In genomic region chr17:13920771-13921170, GRCm38 (mm10) we compare ENCODE assay signal across 16 mouse cellular contexts. TPM values are rescaled to one million over a fixed set of nuclear protein-coding genes. Genes with fewer than 3 reads are reported as not detected.
DNase-seq lines count a peak whose midpoint lies in the region; ATAC-seq and TF ChIP-seq lines count a peak whose summit lies in the region.
"Had no signal": no experiment of that assay in that cellular context is flagged by ENCODE, and none has a peak within 500 bp of the region (broad histone marks: within the 10 kb centered on the region; RNA-seq: fewer than 3 reads in every experiment).

No protein-coding gene starts in this region.

- no peak for TF ChIP-seq CTCF in ES-Bruce4 (IDR thresholded peaks at IDR 0.05; ENCODE audit: low read depth, low read length)

- peak overlapping the region; percentile 65 for H3K27ac ChIP-seq in forebrain, embryonic 10.5 days
- no peak overlapping the region for H3K27ac ChIP-seq in forebrain, embryonic 12.5 days
- H3K27ac ChIP-seq in ES-Bruce4 (ENCODE audit: insufficient read depth, low read length) = no peak overlapping the region
- peak overlapping the region; percentile 36; the same call in 1 of the 2 replicates for H3K27ac ChIP-seq in embryonic facial prominence, embryonic 12.5 days
- H3K27ac ChIP-seq in limb, embryonic 12.5 days = peak overlapping the region; percentile 45; the same call in 1 of the 2 replicates
- H3K27ac ChIP-seq: embryonic facial prominence, embryonic 13.5 days; heart, embryonic 15.5 days; liver, embryonic 13.5 days; neural tube, embryonic 12.5 days had no signal

- no peak overlapping the region for H3K4me3 ChIP-seq in forebrain, embryonic 10.5 days
- H3K4me3 ChIP-seq in forebrain, embryonic 12.5 days (replicated peaks) = no peak overlapping the region
- no peak overlapping the region for H3K4me3 ChIP-seq in ES-Bruce4 (ENCODE audit: low read depth, low read length)
- no peak overlapping the region for H3K4me3 ChIP-seq in embryonic facial prominence, embryonic 12.5 days
- no peak overlapping the region for H3K4me3 ChIP-seq in limb, embryonic 12.5 days (replicated peaks)
- H3K4me3 ChIP-seq: embryonic facial prominence, embryonic 13.5 days; heart, embryonic 15.5 days; liver, embryonic 13.5 days; neural tube, embryonic 12.5 days had no signal

- no peak for ATAC-seq in forebrain, embryonic 12.5 days (ENCODE audit: low FRiP score)
- no peak for ATAC-seq in embryonic facial prominence, embryonic 12.5 days (ENCODE audit: insufficient number of reproducible peaks, insufficient read depth, low FRiP score, low TSS enrichment)
- no peak for ATAC-seq in limb, embryonic 12.5 days (ENCODE audit: insufficient number of reproducible peaks, insufficient read depth, low FRiP score, low TSS enrichment, low read depth)

- no peak overlapping the region for H3K9ac ChIP-seq in forebrain, embryonic 12.5 days
- no peak overlapping the region for H3K9ac ChIP-seq in ES-Bruce4 (ENCODE audit: low read depth, poor library complexity, severe bottlenecking)
- no peak overlapping the region for H3K9ac ChIP-seq in embryonic facial prominence, embryonic 12.5 days
- no peak overlapping the region for H3K9ac ChIP-seq in limb, embryonic 12.5 days (replicated peaks)
- H3K9ac ChIP-seq: embryonic facial prominence, embryonic 13.5 days; heart, embryonic 15.5 days; liver, embryonic 13.5 days; neural tube, embryonic 12.5 days had no signal

- 58% methylated on average over 2 of the region's 2 CpGs for WGBS in forebrain, embryonic 10.5 days
- WGBS in forebrain, embryonic 12.5 days = 73% methylated on average over 2 of the region's 2 CpGs
- 42% methylated on average over 2 of the region's 2 CpGs for WGBS in embryonic facial prominence, embryonic 12.5 days
- 62% methylated on average over 2 of the region's 2 CpGs for WGBS in limb, embryonic 12.5 days

- no peaks in the 10 kb centered on the region for H3K9me3 ChIP-seq in forebrain, embryonic 10.5 days
- no peaks in the 10 kb centered on the region for H3K9me3 ChIP-seq in forebrain, embryonic 12.5 days
- H3K9me3 ChIP-seq in ES-Bruce4 (replicated peaks; ENCODE audit: control insufficient read depth, insufficient read depth, low read length, poor library complexity, severe bottlenecking) = no peaks in the 10 kb centered on the region
- H3K9me3 ChIP-seq in embryonic facial prominence, embryonic 12.5 days = no peaks in the 10 kb centered on the region
- H3K9me3 ChIP-seq in limb, embryonic 12.5 days = no peaks in the 10 kb centered on the region
- H3K9me3 ChIP-seq: embryonic facial prominence, embryonic 13.5 days; G1E; heart, embryonic 15.5 days; liver, embryonic 13.5 days; neural tube, embryonic 12.5 days had no signal

- no peaks in the 10 kb centered on the region for H3K36me3 ChIP-seq in forebrain, embryonic 10.5 days (replicated peaks)
- H3K36me3 ChIP-seq in forebrain, embryonic 12.5 days (replicated peaks) = no peaks in the 10 kb centered on the region
- H3K36me3 ChIP-seq in ES-Bruce4 (ENCODE audit: control insufficient read depth, insufficient read depth, low read length, poor library complexity, severe bottlenecking) = no peaks in the 10 kb centered on the region
- H3K36me3 ChIP-seq in embryonic facial prominence, embryonic 12.5 days = no peaks in the 10 kb centered on the region
- no peaks in the 10 kb centered on the region for H3K36me3 ChIP-seq in limb, embryonic 12.5 days
- H3K36me3 ChIP-seq: embryonic facial prominence, embryonic 13.5 days; G1E; heart, embryonic 15.5 days; liver, embryonic 13.5 days; neural tube, embryonic 12.5 days had no signal

- TF ChIP-seq POLR2A in ES-Bruce4 (IDR thresholded peaks at IDR 0.05; ENCODE audit: insufficient read depth, low read length) = no peak

- H3K4me2 ChIP-seq in forebrain, embryonic 12.5 days = no peak overlapping the region
- H3K4me2 ChIP-seq in embryonic facial prominence, embryonic 12.5 days (replicated peaks) = no peak overlapping the region
- H3K4me2 ChIP-seq in limb, embryonic 12.5 days = no peak overlapping the region
- H3K4me2 ChIP-seq: embryonic facial prominence, embryonic 13.5 days; heart, embryonic 15.5 days; liver, embryonic 13.5 days; midbrain, embryonic 11.5 days; neural tube, embryonic 12.5 days had no signal

- H3K27me3 ChIP-seq in forebrain, embryonic 10.5 days (ENCODE audit: poor library complexity, severe bottlenecking) = no peaks in the 10 kb centered on the region
- H3K27me3 ChIP-seq in forebrain, embryonic 12.5 days = no peaks in the 10 kb centered on the region
- no peaks in the 10 kb centered on the region for H3K27me3 ChIP-seq in ES-Bruce4 (ENCODE audit: control insufficient read depth, insufficient read depth, low read length, poor library complexity, severe bottlenecking)
- no peaks in the 10 kb centered on the region for H3K27me3 ChIP-seq in embryonic facial prominence, embryonic 12.5 days
- H3K27me3 ChIP-seq in limb, embryonic 12.5 days = no peaks in the 10 kb centered on the region
- H3K27me3 ChIP-seq: embryonic facial prominence, embryonic 13.5 days; heart, embryonic 15.5 days; liver, embryonic 13.5 days; neural tube, embryonic 12.5 days had no signal

- TF ChIP-seq EP300 in ES-Bruce4 (IDR thresholded peaks at IDR 0.05; ENCODE audit: insufficient read depth, low read depth, low read length) = peak; percentile 35; the same call in 1 of the 2 replicates

- peaks cover 19% of the 10 kb centered on the region for H3K4me1 ChIP-seq in forebrain, embryonic 10.5 days
- no peaks in the 10 kb centered on the region for H3K4me1 ChIP-seq in forebrain, embryonic 12.5 days
- peaks cover 2% of the 10 kb centered on the region for H3K4me1 ChIP-seq in ES-Bruce4 (ENCODE audit: control insufficient read depth, insufficient read depth, low read length)
- peaks cover 13% of the 10 kb centered on the region; the same call in 1 of the 2 replicates for H3K4me1 ChIP-seq in embryonic facial prominence, embryonic 12.5 days
- peaks cover 9% of the 10 kb centered on the region for H3K4me1 ChIP-seq in limb, embryonic 12.5 days (replicated peaks)
- H3K4me1 ChIP-seq: embryonic facial prominence, embryonic 13.5 days; liver, embryonic 13.5 days; neural tube, embryonic 12.5 days had no signal

- no peak for DNase-seq in forebrain, embryonic 10.5 days (ENCODE audit: extremely low spot score, low spot score)
- DNase-seq in right cerebral cortex, postnatal 14 days = no peak
- no peak for DNase-seq in frontal cortex, postnatal 25 days (ENCODE audit: low spot score in 2 of 2)
- DNase-seq in urinary bladder, adult 18-20 months (ENCODE audit: low spot score in 2 of 2) = no peak
- DNase-seq: adrenal gland, adult 2 months; liver, embryonic 13.5 days; thymus, postnatal 14 days had no signal

RNA-seq across cellular contexts. Expression of gene Gm7168, which starts 27.4 kb away (rescaled TPM):
- not detected in 2 replicates for polyA plus RNA-seq in forebrain, embryonic 10.5 days (2016; fragmentation: Nextera tagmentation; extraction: Ambion mirVana)
- polyA plus RNA-seq in forebrain, embryonic 12.5 days (2016; fragmentation: Nextera tagmentation; extraction: Ambion mirVana) = not detected in 2 replicates
- polyA plus RNA-seq in ES-Bruce4 (2011; ENCODE audit: insufficient read depth, insufficient read length, low read depth, missing spikeins) = not detected in 2 replicates
- not detected in 2 replicates for polyA plus RNA-seq in embryonic facial prominence, embryonic 12.5 days (2016; fragmentation: Nextera tagmentation; extraction: Ambion mirVana)
- polyA plus RNA-seq in limb, embryonic 12.5 days (2016; fragmentation: Nextera tagmentation; extraction: Ambion mirVana) = not detected in 2 replicates
- polyA plus RNA-seq: adrenal gland, adult 2 months; embryonic facial prominence, embryonic 13.5 days; G1E; heart, embryonic 15.5 days; liver, embryonic 13.5 days; midbrain, embryonic 11.5 days; neural tube, embryonic 12.5 days had no signal

Comparison
In these comparisons a context has a peak if more than half of its experiments do, and no peak if none do; other contexts are left out.
1. H3K27ac ChIP-seq: peak in forebrain, embryonic 10.5 days (single experiment), embryonic facial prominence, embryonic 12.5 days (single experiment) and limb, embryonic 12.5 days (single experiment); none in forebrain, embryonic 12.5 days (single experiment) and ES-Bruce4 (single experiment).